Mouse (Mus musculus): ENCODE measurements around the gene Chst14.

- no peak for TF ChIP-seq GATA1 (IDR thresholded peaks at IDR 0.05; ENCODE audit: borderline replicate concordance, low read length)
- TF ChIP-seq FLI1 (IDR thresholded peaks at IDR 0.05; ENCODE audit: low read length), result no peak
Measured at GRCm38 (mm10) chr2:118949699-118950098, 23.4 kb downstream of the Chst14 start.
